Mouse (Mus musculus) CH12.LX (cell line): Measurements from ENCODE around the gene Trio.

ENCODE experiments used
- CTCF ChIP-seq, 2 experiments: IDR thresholded peaks in 1 of 2; conservative IDR thresholded peaks in 1 of 2; 2 replicates each; pipeline ENCODE4 v1.5.1; 2011 to 2012; ENCODE audit warnings: low read depth in 2 of 2, low read length in 2 of 2, improper control_type of control experiment in 1 of 2, inconsistent platforms in 1 of 2, mild to moderate bottlenecking in 1 of 2, moderate library complexity in 1 of 2
- ELF1 ChIP-seq: IDR thresholded peaks from 2 replicates; pipeline ENCODE4 v1.6.1; 2014; ENCODE audit warnings: low read depth, mild to moderate bottlenecking, inconsistent platforms, low read length, improper control_type of control experiment
- GABPA ChIP-seq: IDR thresholded peaks from 2 replicates; pipeline ENCODE4 v1.6.1; 2012; ENCODE audit warnings: low read depth, low read length, improper control_type of control experiment, inconsistent platforms; ENCODE audit not compliant: insufficient replicate concordance
- KAT2A ChIP-seq: IDR thresholded peaks from 2 replicates; pipeline ENCODE4 v1.6.1; 2012; ENCODE audit warnings: low read length, improper control_type of control experiment, inconsistent platforms; ENCODE audit not compliant: insufficient replicate concordance

GRCm38 (mm10) chr15:27751612-27752405, 273.8 kb downstream of the Trio start:
- TF ChIP-seq CTCF (conservative IDR thresholded peaks at IDR 0.05 in 1 of 2, IDR thresholded peaks at IDR 0.05 in 1 of 2; ENCODE audit: low read depth in 2 of 2, low read length in 2 of 2) (peak; percentile 63 to 93), KAT2A (no peak), ELF1 (no peak), GABPA (no peak)
